Mouse (Mus musculus) midbrain, embryonic 11.5 days (tissue): ENCODE measurements around the gene Pde7b. TPM values are rescaled to one million over a fixed set of nuclear protein-coding genes. Genes with fewer than 3 reads are reported as not detected.
A peak's percentile ranks its signal among the peaks of the same experiment; 100 is the strongest.
"Not testable (repeated sequence)": the region's sequence is repeated elsewhere in the genome, so short reads cannot be mapped to it uniquely, and the experiment has no call there.

Source experiments
- ATAC-seq: fragments of 200-750 bp; cut with Nextera tagmentation; 2 replicates; pipeline ENCODE4 v1.8.0; 2017; ENCODE audit warnings: moderate TSS enrichment, moderate library complexity; ENCODE audit not compliant: low FRiP score
- DNase-seq: peaks from one replicate; pipeline ENCODE4 v3.0.0; 2015; ENCODE audit warnings: low spot score; ENCODE audit errors: missing footprints
- H3K27ac ChIP-seq: fragments of 300-500 bp; sonication (generic); 2 replicates; pipeline ENCODE4 v1.5.1; 2014; ENCODE audit warnings: low read depth, low read length
- H3K27me3 ChIP-seq: fragments of 300-500 bp; sonication (generic); 2 replicates; pipeline ENCODE4 v1.6.1; 2014; ENCODE audit warnings: mild to moderate bottlenecking, low read length, moderate library complexity, mixed read lengths; ENCODE audit not compliant: control insufficient read depth, insufficient read depth
- H3K36me3 ChIP-seq: fragments of 300-500 bp; sonication (generic); 2 replicates; pipeline ENCODE4 v1.6.1; 2014; ENCODE audit warnings: mild to moderate bottlenecking, low read length, moderate library complexity, mixed read lengths; ENCODE audit not compliant: control insufficient read depth, insufficient read depth
- H3K4me1 ChIP-seq: fragments of 300-500 bp; sonication (generic); 2 replicates; pipeline ENCODE4 v1.6.1; 2014; ENCODE audit warnings: low read length; ENCODE audit not compliant: control insufficient read depth, insufficient read depth
- H3K4me2 ChIP-seq: fragments of 300-500 bp; sonication (generic); 2 replicates; pipeline ENCODE4 v1.6.1; 2014; ENCODE audit warnings: mild to moderate bottlenecking, moderate library complexity
- H3K4me3 ChIP-seq: fragments of 300-500 bp; sonication (generic); 2 replicates; pipeline ENCODE4 v1.5.1; 2014; ENCODE audit warnings: low read depth, low read length
- H3K9ac ChIP-seq: fragments of 300-500 bp; sonication (generic); 2 replicates; pipeline ENCODE4 v1.6.1; 2014; ENCODE audit warnings: low read length
- H3K9me3 ChIP-seq: fragments of 300-500 bp; sonication (generic); 2 replicates; pipeline ENCODE4 v1.6.1; 2016; ENCODE audit warnings: low read length; ENCODE audit not compliant: control insufficient read depth
- WGBS: fragments of 180-500 bp; shearing (Covaris S2); extraction: QIAGEN DNeasy Blood & Tissue Kit; methylation state at CpG from one replicate; pipeline ENCODE4 v1.1.7; 2014; 5-methylcytosine and 5-hydroxymethylcytosine counted together
- polyA plus RNA-seq: library from polyadenylated mRNA; unstranded; fragments of >200 nt; fragmentation: Nextera tagmentation; extraction: Ambion mirVana; gene quantifications from 2 replicates; pipeline ENCODE4 v1.2.1, GENCODE M21; 2014

The Pde7b gene
- polyA plus RNA-seq, 1 experiment from 2014 or later = 1.1 TPM

DNA sequence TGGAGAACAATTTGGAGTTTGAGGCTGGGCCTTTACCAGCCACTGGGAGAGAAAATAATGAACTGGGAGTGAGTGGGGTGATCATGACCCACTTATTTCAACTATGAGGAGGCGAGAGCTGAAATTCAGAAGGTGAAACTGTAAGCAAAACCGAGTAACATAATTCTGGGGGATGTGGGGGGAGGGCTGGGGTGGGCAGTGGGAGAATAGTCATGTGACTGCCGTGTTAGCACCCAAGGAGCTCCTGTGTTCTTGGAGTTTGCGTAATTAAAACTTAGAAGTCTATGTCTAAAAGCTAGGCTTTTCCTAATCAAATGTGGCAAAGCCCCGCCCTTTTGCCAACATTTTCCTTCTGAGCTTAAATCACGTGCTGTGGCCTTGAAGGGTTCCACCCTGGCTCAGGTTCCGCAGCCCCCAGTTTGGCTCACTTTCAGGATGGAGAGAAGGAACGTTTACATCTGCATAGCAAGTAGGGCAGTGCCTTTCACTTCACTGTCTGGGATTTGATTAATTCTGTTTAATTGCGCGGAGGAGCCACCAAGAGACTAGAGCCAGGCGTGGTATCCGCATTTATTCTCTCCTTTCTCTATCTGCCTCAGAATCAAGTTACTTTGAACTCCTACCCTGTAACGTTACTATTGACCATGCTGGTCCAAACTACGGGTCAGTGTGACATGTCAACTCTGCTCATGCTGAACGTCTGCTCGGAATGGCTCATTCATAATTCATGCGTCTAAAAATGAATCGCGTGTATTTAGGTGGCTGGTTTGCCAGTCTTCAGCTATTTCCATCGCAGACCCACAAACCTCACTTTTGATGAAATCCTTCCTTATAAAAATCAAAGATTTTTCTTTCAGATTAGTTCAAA is 196.1 kb downstream of the Pde7b start:
- no peak overlapping the region for H3K27ac ChIP-seq
- H3K4me1 ChIP-seq = no peaks in the 10 kb centered on the region
- DNase-seq (no peak), ATAC-seq (no peak)
- no peaks in the 10 kb centered on the region for H3K27me3 ChIP-seq
- H3K9ac ChIP-seq = no peak overlapping the region
- H3K36me3 ChIP-seq = no peaks in the 10 kb centered on the region
- WGBS = 80% methylated on average over 20 of the region's 20 CpGs
- no peak overlapping the region for H3K4me3 ChIP-seq
- H3K4me2 ChIP-seq = no peak overlapping the region
- no peaks in the 10 kb centered on the region for H3K9me3 ChIP-seq

DNA sequence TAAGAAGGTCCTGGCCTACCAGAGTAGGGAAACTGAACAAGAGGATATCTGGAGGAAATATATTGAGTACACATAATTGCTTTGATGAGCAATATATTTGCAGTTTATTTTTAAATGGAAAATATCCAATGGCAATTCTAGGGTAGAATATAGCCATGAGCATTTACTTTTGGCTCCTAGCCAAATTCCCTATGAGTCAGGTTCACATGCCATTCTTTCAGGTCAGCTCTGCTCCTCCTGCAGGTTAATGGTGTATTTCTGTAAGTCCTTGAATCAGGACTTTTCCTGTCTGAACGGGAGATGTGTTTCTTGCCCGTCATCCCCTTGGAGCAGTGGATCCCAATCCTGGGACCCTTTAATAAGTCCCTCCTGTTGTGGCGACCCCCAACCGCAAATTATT is 197.1 kb downstream of the Pde7b start:
- Histone ChIP-seq H3K9ac (no peak overlapping the region), H3K27ac (no peak overlapping the region), H3K4me3 (no peak overlapping the region), H3K4me1 (no peaks in the 10 kb centered on the region), H3K36me3 (no peaks in the 10 kb centered on the region), H3K4me2 (no peak overlapping the region), H3K9me3 (no peaks in the 10 kb centered on the region), H3K27me3 (no peaks in the 10 kb centered on the region)
- no peak for ATAC-seq
- no peak for DNase-seq
- 85% methylated on average over 4 of the region's 4 CpGs for WGBS

DNA sequence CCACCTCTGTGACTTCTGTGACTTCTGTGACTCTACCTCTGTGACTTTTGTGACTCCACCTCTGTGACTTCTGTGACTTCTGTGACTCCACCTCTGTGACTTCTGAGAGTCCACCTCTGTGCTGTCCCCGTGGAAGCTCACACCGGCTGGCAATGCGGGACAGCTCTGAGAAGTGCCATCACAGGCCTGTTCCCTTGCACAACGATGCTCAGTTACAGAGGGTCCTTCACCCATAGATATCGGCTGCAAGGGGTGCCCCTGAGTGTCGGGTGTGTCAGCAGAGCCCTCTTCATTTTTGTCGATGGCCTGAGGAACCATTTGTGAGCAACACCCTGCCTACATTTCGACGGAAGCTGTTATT is 206.4 kb downstream of the Pde7b start:
- DNase-seq (peak; percentile 61), ATAC-seq (no peak)
- Histone ChIP-seq H3K36me3 (no peaks in the 10 kb centered on the region), H3K9me3 (no peaks in the 10 kb centered on the region), H3K4me1 (no peaks in the 10 kb centered on the region), H3K4me2 (no peak overlapping the region), H3K27me3 (no peaks in the 10 kb centered on the region), H3K9ac (no peak overlapping the region), H3K27ac (no peak overlapping the region), H3K4me3 (no peak overlapping the region)
- 86% methylated on average over 9 of the region's 9 CpGs for WGBS

DNA sequence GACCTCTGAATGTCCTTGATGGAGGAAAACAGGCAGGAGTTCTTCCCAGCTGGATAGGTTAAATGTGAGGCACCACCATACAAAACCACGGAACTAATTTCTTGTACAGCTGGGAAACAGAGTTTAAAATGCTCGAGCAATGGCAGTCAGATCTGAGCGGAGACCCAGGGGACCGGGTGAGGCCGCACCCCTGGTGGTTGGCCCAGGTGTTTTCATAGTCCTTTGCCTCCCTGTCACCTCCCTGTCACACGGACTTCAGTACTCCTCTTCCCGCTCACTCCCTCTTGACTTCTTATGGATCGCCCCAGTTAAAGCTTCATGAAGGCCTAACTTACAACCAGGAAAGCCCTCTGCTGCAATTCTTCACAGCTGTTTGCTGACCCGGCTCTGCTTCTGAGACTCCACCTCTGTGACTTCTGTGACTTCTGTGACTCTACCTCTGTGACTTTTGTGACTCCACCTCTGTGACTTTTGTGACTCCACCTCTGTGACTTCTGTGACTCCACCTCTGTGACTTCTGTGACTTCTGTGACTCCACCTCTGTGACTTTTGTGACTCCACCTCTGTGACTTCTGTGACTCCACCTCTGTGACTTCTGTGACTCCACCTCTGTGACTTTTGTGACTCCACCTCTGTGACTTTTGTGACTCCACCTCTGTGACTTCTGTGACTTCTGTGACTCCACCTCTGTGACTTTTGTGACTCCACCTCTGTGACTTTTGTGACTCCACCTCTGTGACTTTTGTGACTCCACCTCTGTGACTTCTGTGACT is 206.9 kb downstream of the Pde7b start:
- H3K4me2 ChIP-seq, ATAC-seq: not testable (repeated sequence)
- peak; percentile 79 for DNase-seq

DNA sequence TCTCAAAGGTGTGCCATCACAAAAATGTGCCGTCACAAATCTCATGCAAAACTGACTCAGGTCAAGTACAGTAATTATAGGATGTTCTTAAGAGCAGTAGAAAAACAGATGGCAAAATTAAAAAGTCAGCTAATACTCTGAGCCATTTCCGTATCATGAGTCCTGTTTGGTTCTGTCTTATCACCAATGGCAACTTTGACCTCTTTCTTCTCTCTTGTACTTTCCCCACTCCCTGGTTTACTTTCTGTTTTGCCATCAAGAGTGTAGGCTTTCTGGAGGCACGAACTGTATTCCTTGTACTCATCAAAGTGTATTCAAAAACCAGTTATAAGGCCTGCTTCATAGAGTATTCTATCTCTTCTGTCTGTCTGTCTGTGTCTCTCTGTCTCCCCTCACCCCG is 211.0 kb downstream of the Pde7b start:
- Histone ChIP-seq H3K4me2 (no peak overlapping the region), H3K9ac (no peak overlapping the region), H3K4me3 (no peak overlapping the region), H3K36me3 (no peaks in the 10 kb centered on the region), H3K9me3 (no peaks in the 10 kb centered on the region), H3K27ac (no peak overlapping the region), H3K27me3 (no peaks in the 10 kb centered on the region), H3K4me1 (no peaks in the 10 kb centered on the region)
- ATAC-seq = no peak
- peak; percentile 57 for DNase-seq
- WGBS = 84% methylated on average over 4 of the region's 4 CpGs

More for the DNA sequence above, 206.9 kb downstream of the Pde7b start:
- H3K36me3 ChIP-seq, H3K4me1 ChIP-seq, H3K27me3 ChIP-seq, H3K27ac ChIP-seq, H3K4me3 ChIP-seq, H3K9ac ChIP-seq, H3K9me3 ChIP-seq: not testable (repeated sequence)
- WGBS = 79% methylated on average over 9 of the region's 9 CpGs

DNA sequence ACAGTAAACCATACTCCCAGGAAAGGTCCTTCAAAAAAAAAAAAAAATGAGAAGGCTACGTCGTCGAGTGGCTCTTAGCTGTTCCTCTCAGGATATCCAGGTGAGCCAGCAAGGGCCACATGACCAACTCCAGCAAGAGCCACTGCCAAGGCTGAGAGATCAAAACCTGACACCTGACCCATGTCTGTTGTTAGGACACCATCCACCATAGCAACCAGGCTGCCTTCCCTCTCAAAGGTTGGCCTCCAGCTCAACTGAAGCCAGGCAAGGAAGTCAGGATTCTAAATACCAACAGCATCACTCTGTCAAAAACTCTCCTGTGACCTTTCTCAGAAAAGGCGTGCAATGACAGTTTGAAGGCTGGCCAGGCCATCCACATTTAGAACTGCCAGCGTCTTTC is 211.4 kb downstream of the Pde7b start:
- Histone ChIP-seq H3K27me3 (no peaks in the 10 kb centered on the region), H3K4me2 (no peak overlapping the region), H3K36me3 (no peaks in the 10 kb centered on the region), H3K4me1 (no peaks in the 10 kb centered on the region), H3K9ac (no peak overlapping the region), H3K9me3 (no peaks in the 10 kb centered on the region), H3K4me3 (no peak overlapping the region), H3K27ac (no peak overlapping the region)
- no peak for ATAC-seq
- DNase-seq = no peak
- 88% methylated on average over 5 of the region's 5 CpGs for WGBS

DNA sequence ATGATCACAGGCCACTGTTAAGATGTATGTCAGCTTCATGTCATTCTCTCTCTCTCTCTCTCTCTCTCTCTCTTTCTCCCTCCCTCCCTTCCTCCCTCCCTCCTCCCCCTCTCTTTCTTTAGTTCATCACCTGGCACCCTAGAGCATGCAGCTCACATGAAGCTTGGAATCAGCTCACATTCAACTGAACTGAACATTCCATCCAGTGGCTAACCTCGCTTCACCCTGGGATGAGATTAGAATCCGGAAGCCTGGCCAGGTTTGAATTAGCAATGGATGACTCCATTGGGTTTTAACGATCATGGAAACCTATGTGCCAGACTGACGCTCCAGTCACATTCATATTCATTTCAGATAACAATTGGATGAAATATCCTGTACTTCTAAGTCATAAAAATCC is 215.1 kb downstream of the Pde7b start:
- H3K4me1 ChIP-seq = no peaks in the 10 kb centered on the region
- H3K9ac ChIP-seq = no peak overlapping the region
- no peak for ATAC-seq
- WGBS = 88% methylated on average over 4 of the region's 4 CpGs
- DNase-seq = no peak
- no peak overlapping the region for H3K27ac ChIP-seq
- H3K27me3 ChIP-seq = no peaks in the 10 kb centered on the region
- H3K36me3 ChIP-seq = no peaks in the 10 kb centered on the region
- no peak overlapping the region for H3K4me3 ChIP-seq
- no peaks in the 10 kb centered on the region for H3K9me3 ChIP-seq
- H3K4me2 ChIP-seq = no peak overlapping the region

- H3K27me3 ChIP-seq = no peaks in the 10 kb centered on the region
- H3K36me3 ChIP-seq = no peaks in the 10 kb centered on the region
- DNase-seq (peak; percentile 68), ATAC-seq (no peak)
- 86% methylated on average over 3 of the region's 3 CpGs for WGBS
- H3K9me3 ChIP-seq = no peaks in the 10 kb centered on the region
- no peak overlapping the region for H3K9ac ChIP-seq
- H3K4me3 ChIP-seq = no peak overlapping the region
- no peak overlapping the region for H3K4me2 ChIP-seq
- H3K4me1 ChIP-seq = no peaks in the 10 kb centered on the region
- no peak overlapping the region for H3K27ac ChIP-seq
Measured at GRCm38 (mm10) chr10:20508497-20508896, 216.4 kb downstream of the Pde7b start.

GRCm38 (mm10) chr10:20507732-20508412 is 217.0 kb downstream of the Pde7b start:
- 74% methylated on average over 9 of the region's 9 CpGs for WGBS
- H3K9me3 ChIP-seq = no peaks in the 10 kb centered on the region
- H3K9ac ChIP-seq = no peak overlapping the region
- no peak for ATAC-seq
- H3K4me1 ChIP-seq = no peaks in the 10 kb centered on the region
- H3K4me2 ChIP-seq = no peak overlapping the region
- H3K27me3 ChIP-seq = no peaks in the 10 kb centered on the region
- no peak for DNase-seq
- no peaks in the 10 kb centered on the region for H3K36me3 ChIP-seq
- no peak overlapping the region for H3K4me3 ChIP-seq
- no peak overlapping the region for H3K27ac ChIP-seq
